Mouse (Mus musculus): ENCODE data around the gene Rbfox3. TPM values are rescaled to one million over a fixed set of nuclear protein-coding genes. Genes with fewer than 3 reads are reported as not detected.

Rbfox3 gene
- polyA plus RNA-seq, 1 experiment: 117 TPM

GRCm38 (mm10) chr11:118607927-118608326 lies 303.5 kb downstream of the Rbfox3 start:
- Histone ChIP-seq H3K4me1 (ENCODE audit: control insufficient read depth, insufficient read depth, low read length) (peaks cover 4% of the 10 kb centered on the region), H3K4me3 (ENCODE audit: insufficient read depth, low read length) (no peak overlapping the region), H3K27ac (ENCODE audit: insufficient read depth, low read length) (no peak overlapping the region)
- TF ChIP-seq POLR2A (IDR thresholded peaks at IDR 0.05; ENCODE audit: extremely low read depth, insufficient read depth, low read length): no peak
- no peak; the same call in 1 of the 2 replicates for TF ChIP-seq CTCF (IDR thresholded peaks at IDR 0.05; ENCODE audit: extremely low read depth, insufficient read depth, low read length)

- no peak overlapping the region for H3K4me3 ChIP-seq (ENCODE audit: insufficient read depth, low read length)
- no peak overlapping the region for H3K27ac ChIP-seq (ENCODE audit: insufficient read depth, low read length)
- H3K4me1 ChIP-seq (ENCODE audit: control insufficient read depth, insufficient read depth, low read length): peaks cover 4% of the 10 kb centered on the region
- TF ChIP-seq CTCF (IDR thresholded peaks at IDR 0.05; ENCODE audit: extremely low read depth, insufficient read depth, low read length) (no peak), POLR2A (IDR thresholded peaks at IDR 0.05; ENCODE audit: extremely low read depth, insufficient read depth, low read length) (no peak)
These were observed 305.8 kb downstream of the Rbfox3 start for GRCm38 (mm10) chr11:118605570-118605969.

DNA sequence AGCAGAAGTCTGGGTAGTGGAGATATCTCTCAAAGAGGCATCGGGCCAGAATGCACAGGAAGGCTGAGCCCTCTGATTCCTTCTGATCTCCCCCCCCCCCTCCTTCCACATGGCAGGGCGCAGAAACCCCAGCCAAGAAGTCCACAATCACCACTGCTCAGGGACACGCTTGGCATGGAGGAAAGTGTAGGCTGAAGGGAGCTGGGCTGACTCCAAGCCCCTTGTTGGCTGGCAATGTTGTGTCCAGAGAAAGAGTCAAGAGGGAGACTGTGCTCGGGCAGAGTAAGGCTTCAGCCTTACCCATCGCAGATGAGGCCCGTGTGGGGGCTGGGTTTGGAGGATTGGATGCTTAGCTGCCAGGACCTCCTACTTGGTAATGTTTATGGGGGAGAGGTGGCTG lies 307.2 kb downstream of the Rbfox3 start:
- Histone ChIP-seq H3K27ac (ENCODE audit: insufficient read depth, low read length) (no peak overlapping the region), H3K4me1 (ENCODE audit: control insufficient read depth, insufficient read depth, low read length) (peaks cover 8% of the 10 kb centered on the region)

DNA sequence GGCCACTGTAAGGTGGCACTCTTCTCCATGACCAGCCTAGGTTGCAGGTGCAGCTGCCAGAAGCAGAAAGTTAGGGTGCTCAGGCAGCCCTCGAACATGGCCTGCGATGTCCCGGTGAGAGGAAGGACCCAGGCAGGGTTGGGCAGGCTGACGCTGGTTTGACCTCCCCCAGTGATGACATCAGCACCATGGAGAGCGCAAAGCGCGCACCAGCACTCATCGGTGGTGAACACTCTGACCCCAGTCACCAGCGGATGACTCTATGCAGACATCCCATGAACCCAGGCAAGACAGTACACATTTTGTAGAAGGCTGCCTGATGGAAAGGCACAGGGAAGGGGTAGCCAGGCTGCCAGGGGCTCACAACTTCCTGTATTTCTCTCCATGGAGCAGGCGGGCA lies 308.3 kb downstream of the Rbfox3 start:
- no peak overlapping the region for H3K27ac ChIP-seq (ENCODE audit: insufficient read depth, low read length)
- TF ChIP-seq POLR2A (IDR thresholded peaks at IDR 0.05; ENCODE audit: extremely low read depth, insufficient read depth, low read length) (no peak), CTCF (IDR thresholded peaks at IDR 0.05; ENCODE audit: extremely low read depth, insufficient read depth, low read length) (no peak)
- no peak overlapping the region for H3K4me3 ChIP-seq (ENCODE audit: insufficient read depth, low read length)
- peaks cover 8% of the 10 kb centered on the region for H3K4me1 ChIP-seq (ENCODE audit: control insufficient read depth, insufficient read depth, low read length)

More for the DNA sequence above, 307.2 kb downstream of the Rbfox3 start:
- TF ChIP-seq CTCF (IDR thresholded peaks at IDR 0.05; ENCODE audit: extremely low read depth, insufficient read depth, low read length) (no peak), POLR2A (IDR thresholded peaks at IDR 0.05; ENCODE audit: extremely low read depth, insufficient read depth, low read length) (no peak)
- no peak overlapping the region for H3K4me3 ChIP-seq (ENCODE audit: insufficient read depth, low read length)

- Histone ChIP-seq H3K27ac (ENCODE audit: insufficient read depth, low read length) (no peak overlapping the region), H3K4me3 (ENCODE audit: insufficient read depth, low read length) (no peak overlapping the region), H3K4me1 (ENCODE audit: control insufficient read depth, insufficient read depth, low read length) (peaks cover 8% of the 10 kb centered on the region)
- TF ChIP-seq CTCF (IDR thresholded peaks at IDR 0.05; ENCODE audit: extremely low read depth, insufficient read depth, low read length): no peak
- TF ChIP-seq POLR2A (IDR thresholded peaks at IDR 0.05; ENCODE audit: extremely low read depth, insufficient read depth, low read length): no peak
These were observed 309.9 kb downstream of the Rbfox3 start for GRCm38 (mm10) chr11:118601484-118601883.

GRCm38 (mm10) chr11:118600168-118600567 lies 311.2 kb downstream of the Rbfox3 start:
- peaks cover 8% of the 10 kb centered on the region for H3K4me1 ChIP-seq (ENCODE audit: control insufficient read depth, insufficient read depth, low read length)
- no peak overlapping the region for H3K27ac ChIP-seq (ENCODE audit: insufficient read depth, low read length)
- TF ChIP-seq CTCF (IDR thresholded peaks at IDR 0.05; ENCODE audit: extremely low read depth, insufficient read depth, low read length) (no peak), POLR2A (IDR thresholded peaks at IDR 0.05; ENCODE audit: extremely low read depth, insufficient read depth, low read length) (no peak)
- no peak overlapping the region for H3K4me3 ChIP-seq (ENCODE audit: insufficient read depth, low read length)

DNA sequence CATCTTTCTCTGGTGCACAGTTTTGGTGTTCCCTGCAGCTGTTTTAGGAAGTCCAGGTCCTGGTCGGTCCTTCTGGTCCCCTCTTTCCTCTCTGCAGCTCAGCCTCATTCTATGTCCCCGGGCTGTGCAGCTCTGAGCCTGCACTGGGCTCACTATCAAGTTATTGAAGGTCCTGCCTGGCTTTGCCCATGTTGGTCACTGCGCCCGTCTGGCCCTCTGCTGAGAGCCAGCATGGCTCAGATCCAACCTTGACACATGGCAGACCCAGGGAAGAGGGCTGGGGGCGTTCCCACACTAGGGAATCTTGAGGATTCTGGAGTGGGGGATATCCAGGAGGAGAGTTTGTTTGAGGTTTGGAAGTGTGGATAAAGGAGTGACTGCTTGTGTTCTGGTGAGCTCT lies 312.7 kb downstream of the Rbfox3 start:
- no peak overlapping the region for H3K27ac ChIP-seq (ENCODE audit: insufficient read depth, low read length)
- TF ChIP-seq CTCF (IDR thresholded peaks at IDR 0.05; ENCODE audit: extremely low read depth, insufficient read depth, low read length) (no peak), POLR2A (IDR thresholded peaks at IDR 0.05; ENCODE audit: extremely low read depth, insufficient read depth, low read length) (no peak)
- no peak overlapping the region for H3K4me3 ChIP-seq (ENCODE audit: insufficient read depth, low read length)
- H3K4me1 ChIP-seq (ENCODE audit: control insufficient read depth, insufficient read depth, low read length): peaks cover 8% of the 10 kb centered on the region

GRCm38 (mm10) chr11:118584826-118585225 lies 326.6 kb downstream of the Rbfox3 start:
- H3K4me1 ChIP-seq (ENCODE audit: control insufficient read depth, insufficient read depth, low read length): peaks cover 10% of the 10 kb centered on the region
- TF ChIP-seq CTCF (IDR thresholded peaks at IDR 0.05; ENCODE audit: extremely low read depth, insufficient read depth, low read length) (no peak), POLR2A (IDR thresholded peaks at IDR 0.05; ENCODE audit: extremely low read depth, insufficient read depth, low read length) (no peak)
- H3K27ac ChIP-seq (ENCODE audit: insufficient read depth, low read length): no peak overlapping the region
- no peak overlapping the region for H3K4me3 ChIP-seq (ENCODE audit: insufficient read depth, low read length)

DNA sequence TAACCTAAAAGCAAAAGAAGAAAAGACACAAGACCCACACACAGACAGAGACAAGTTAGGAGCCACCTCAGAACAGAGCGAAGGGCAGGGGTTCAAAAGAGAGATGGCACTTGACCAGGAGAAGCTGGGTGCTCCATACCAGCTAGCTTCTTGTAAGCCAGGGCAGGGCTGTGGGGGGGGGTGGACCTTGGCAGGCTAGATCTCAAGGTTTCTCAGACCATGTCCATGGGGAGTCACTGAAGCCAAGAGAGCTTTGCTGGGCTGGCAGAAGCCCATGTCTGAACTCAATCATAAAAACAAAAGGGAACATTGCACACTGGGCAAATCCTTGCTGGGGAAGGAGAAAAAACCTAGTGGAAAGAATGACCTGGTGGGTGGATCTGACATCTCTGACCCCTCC lies 327.4 kb downstream of the Rbfox3 start:
- no peak overlapping the region for H3K27ac ChIP-seq (ENCODE audit: insufficient read depth, low read length)
- H3K4me3 ChIP-seq (ENCODE audit: insufficient read depth, low read length): no peak overlapping the region
- no peak for TF ChIP-seq POLR2A (IDR thresholded peaks at IDR 0.05; ENCODE audit: extremely low read depth, insufficient read depth, low read length)
- H3K4me1 ChIP-seq (ENCODE audit: control insufficient read depth, insufficient read depth, low read length): peaks cover 11% of the 10 kb centered on the region

DNA sequence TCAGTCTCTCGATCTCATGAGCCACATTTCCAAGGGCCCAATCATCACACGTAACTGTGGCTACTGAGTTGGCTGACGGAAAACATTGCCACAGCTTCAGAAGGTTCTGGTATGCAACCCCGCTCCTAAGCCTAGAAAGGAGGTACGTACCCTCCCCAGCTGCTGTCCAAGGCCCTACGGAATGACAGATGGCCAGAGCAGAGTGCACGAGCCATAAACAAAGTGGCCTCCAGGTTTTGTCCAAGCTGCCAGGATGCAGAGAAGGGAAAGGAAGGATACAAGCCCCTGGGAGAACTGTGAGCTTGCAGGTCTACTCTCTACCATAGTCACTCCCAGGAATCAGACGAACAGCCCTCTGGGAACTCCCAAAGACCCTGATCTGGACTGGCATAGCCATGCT lies 327.8 kb downstream of the Rbfox3 start:
- Histone ChIP-seq H3K27ac (ENCODE audit: insufficient read depth, low read length) (no peak overlapping the region), H3K4me3 (ENCODE audit: insufficient read depth, low read length) (no peak overlapping the region), H3K4me1 (ENCODE audit: control insufficient read depth, insufficient read depth, low read length) (peaks cover 11% of the 10 kb centered on the region)
- TF ChIP-seq CTCF (IDR thresholded peaks at IDR 0.05; ENCODE audit: extremely low read depth, insufficient read depth, low read length): no peak
- no peak for TF ChIP-seq POLR2A (IDR thresholded peaks at IDR 0.05; ENCODE audit: extremely low read depth, insufficient read depth, low read length)

- Histone ChIP-seq H3K4me3 (ENCODE audit: insufficient read depth, low read length) (no peak overlapping the region), H3K27ac (ENCODE audit: insufficient read depth, low read length) (no peak overlapping the region), H3K4me1 (ENCODE audit: control insufficient read depth, insufficient read depth, low read length) (peaks cover 10% of the 10 kb centered on the region)
- TF ChIP-seq CTCF (IDR thresholded peaks at IDR 0.05; ENCODE audit: extremely low read depth, insufficient read depth, low read length) (0 out of 2 replicates have a peak, but pooled peaks have one; percentile 1), POLR2A (IDR thresholded peaks at IDR 0.05; ENCODE audit: extremely low read depth, insufficient read depth, low read length) (no peak)
These were observed 330.4 kb downstream of the Rbfox3 start for GRCm38 (mm10) chr11:118581019-118581418.
